Mouse (Mus musculus) CD4-positive naive resting alpha-beta T cell, adult 76 days (primary cell): ENCODE data around the gene Gls2. TPM values are rescaled to one million over a fixed set of nuclear protein-coding genes. Genes with fewer than 3 reads are reported as not detected.

Source experiments
- total RNA-seq: library from RNA; stranded (reverse); gene quantifications from one replicate; pipeline ENCODE4 v1.2.4, GENCODE M21; 2023

Gene Gls2
- total RNA-seq: 2.0 TPM

DNA sequence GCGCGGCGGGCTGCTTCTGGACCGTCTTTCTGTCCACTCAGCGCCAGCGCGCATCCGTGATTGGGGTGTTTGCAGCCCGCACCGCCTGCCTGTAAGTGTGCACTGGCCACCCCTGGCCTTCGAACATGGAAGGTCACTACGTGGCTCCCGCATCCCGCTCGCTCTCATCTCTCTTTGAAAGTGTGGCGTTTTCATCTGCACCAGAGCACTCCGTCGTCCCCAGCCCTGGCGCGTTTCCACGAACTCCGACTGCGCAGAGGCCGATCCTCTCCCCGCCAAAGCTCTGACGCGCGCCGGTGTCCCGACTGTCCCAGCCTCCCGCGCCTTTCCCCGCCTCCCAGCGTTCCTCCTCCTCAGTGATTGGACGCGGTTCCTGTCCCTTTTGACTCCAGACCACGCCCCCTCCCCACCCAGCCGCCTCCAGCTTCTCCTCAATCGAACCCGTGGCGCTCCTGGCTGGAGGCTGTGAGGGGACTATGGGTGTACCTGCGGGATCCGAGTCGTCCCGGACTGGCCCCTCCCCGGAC, at the start of gene Gls2:
Gene Gls2, plus strand, starts transcription at position 434 of the 527 bp plus-strand sequence.

DNA sequence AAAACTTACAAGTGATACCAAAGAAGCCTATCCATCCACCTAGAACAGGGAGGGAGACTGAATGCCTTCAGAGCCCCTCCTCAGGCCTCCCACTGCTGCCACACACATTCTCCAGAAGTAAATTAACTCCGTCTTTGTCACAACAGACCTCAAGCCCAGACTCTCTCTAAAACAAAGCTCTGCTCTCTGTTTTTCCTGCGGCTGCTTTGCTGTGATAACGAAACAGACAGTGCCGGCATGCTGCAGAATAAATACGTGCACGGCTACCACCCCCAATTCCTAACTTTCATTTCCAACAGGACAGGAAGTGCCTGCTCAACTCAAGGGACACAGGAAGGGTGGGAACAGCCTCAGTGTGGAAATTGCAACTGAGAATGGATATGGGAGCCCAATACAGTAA, 14.3 kb upstream of the Gls2 start, which contains the start of gene Rbms2:
Gene Rbms2, minus strand, starts transcription at position 309 of the 400 bp plus-strand sequence.

DNA sequence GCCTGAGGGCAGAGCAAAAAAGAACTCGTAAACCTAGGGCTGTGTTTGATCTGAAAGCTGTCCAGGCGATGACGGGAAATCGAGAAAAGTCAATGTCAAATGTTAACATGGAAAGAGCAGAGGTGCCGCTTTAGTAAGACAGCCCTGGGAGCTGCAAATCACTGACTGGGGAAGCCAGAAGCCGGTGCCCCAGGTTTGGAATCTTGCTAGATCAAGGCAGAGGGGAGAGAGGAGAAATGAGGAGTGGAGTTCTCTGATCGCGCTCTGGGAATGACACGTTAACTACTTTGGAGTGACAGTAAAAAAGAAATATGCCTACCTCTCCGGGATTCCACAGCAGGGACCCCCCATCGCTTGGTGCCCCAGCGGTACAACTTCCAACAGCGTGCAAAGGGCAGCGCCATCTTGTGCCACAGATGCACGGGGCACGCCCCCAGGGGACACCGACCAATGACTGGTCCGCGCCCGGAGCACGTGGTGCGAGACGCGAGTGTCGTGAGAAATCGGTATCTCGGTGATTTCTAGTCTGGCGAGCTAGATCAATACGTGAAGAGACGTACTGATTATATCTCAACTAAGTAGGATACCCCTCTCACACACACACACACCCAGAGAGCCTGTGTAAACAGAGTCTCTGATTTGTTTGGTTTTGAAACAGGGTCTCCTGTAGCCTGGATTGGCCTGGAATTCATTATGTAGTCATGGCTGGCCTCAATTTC, 17.3 kb downstream of the Gls2 start, which contains the start of gene Spryd4:
Gene Spryd4, minus strand, starts transcription at position 418 of the 719 bp plus-strand sequence.

DNA sequence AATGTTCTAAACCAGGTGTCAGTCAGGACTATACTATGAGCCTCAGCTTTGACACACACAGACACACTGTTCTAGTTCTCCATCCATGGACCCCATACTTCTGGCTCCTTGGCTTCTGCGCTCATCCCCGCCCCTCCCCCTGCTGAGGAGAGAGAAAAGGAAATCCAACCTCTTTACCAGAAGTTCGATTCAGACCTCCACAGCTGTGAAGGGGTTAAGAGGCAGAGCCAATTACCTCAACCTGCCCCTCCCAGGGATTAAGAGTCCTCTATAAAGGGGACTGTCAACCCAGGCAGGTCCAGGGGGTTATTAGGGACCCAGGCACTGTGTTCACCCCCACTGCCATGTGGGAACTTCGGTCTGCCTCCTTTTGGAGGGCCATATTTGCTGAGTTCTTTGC, 31.3 kb downstream of the Gls2 start, which contains the start of gene Mip:
Gene Mip, plus strand, starts transcription at position 301 of the 400 bp plus-strand sequence.

DNA sequence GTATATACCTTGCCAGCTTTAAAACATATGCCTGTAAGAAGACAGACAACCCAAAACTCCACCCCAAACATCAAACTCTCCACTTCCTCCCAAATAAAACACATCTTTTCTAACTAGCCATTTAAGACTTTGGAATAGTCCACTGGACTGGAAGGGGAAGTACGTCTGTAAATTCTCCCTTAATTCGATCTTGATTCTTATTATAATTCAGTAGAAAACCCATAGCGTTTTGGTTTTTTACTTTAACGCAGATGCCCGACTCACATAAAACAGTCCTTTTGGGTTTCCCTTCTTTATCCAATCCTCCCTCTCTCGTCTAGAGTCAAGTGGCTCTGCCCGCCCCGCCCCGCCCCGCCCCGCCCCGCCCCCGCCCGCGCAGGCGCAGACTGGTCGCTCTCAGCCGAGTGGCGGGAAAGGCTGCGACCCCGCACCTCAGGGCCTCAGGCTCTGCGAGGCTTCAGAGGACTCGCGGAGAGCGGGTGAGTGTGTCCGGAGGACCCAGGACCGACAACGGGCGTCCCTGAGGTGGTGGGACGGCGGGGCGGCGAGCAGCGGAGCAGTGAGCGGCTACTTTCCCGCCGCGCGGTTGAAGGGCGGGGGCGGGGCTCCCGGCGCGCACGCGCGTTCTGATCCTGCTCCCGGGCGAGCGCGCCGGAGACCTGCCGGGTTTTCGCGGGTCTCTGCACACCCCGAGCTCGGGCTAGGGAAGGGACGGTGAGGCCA, 37.6 kb downstream of the Gls2 start, which contains the start of gene Timeless:
Gene Timeless, plus strand, starts transcription at position 369 of the 723 bp plus-strand sequence.

DNA sequence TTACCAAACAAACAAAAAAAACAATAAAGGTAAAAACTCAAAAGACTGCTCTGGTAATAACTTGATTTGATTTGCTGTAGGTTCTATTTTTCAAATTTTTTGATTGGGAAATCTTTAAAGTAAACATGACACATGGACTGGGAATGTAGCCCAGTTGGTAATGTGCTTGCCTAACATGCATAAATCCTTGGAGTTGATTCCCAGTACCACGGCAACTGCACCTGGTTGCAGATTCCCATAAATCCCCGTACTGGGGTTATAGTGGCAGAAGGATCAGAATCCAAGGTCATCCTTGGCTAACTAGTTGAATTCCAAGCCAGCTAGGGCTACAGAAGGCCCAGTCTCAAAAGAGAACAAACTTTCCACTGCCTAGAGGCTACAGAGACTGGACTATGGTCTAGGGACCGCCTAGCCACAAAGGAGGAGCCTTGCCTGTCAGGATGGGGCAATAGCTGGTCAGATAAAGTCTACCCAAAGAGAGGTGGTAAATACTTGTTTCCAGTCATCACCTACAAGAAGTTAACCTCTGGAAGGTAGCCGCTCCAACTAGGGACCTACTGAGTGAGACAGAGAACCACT, 59.5 kb downstream of the Gls2 start, which contains the start of gene Apon:
Gene Apon, plus strand, starts transcription at position 420 of the 579 bp plus-strand sequence.

Other genes starting within 250 kb of the Gls2 start
- gene Hsd17b6, start 186.8 kb upstream of the Gls2 start, total RNA-seq: not detected
- gene Prim1, start 179.3 kb upstream of the Gls2 start, total RNA-seq: 13.0 TPM
- gene Naca, start 158.9 kb upstream of the Gls2 start, total RNA-seq: 750 TPM
- 132 TPM for gene Ptges3, start 135.5 kb upstream of the Gls2 start, total RNA-seq
- 633 TPM for gene Atp5b, start 111.2 kb upstream of the Gls2 start, total RNA-seq
- 108 TPM for gene Baz2a, start 102.9 kb upstream of the Gls2 start, total RNA-seq
- gene Rbms2, start 14.2 kb upstream of the Gls2 start, total RNA-seq: 36.0 TPM
- 19.9 TPM for gene Spryd4, start 17.4 kb downstream of the Gls2 start, total RNA-seq
- not detected for gene Mip, start 31.4 kb downstream of the Gls2 start, total RNA-seq
- 25.4 TPM for gene Timeless, start 37.6 kb downstream of the Gls2 start, total RNA-seq
- 0.56 TPM for gene Apon, start 59.6 kb downstream of the Gls2 start, total RNA-seq
- gene Apof, start 74.2 kb downstream of the Gls2 start, total RNA-seq: not detected
- 60.8 TPM for gene Stat2, start 76.1 kb downstream of the Gls2 start, total RNA-seq
- not detected for gene Il23a, start 104.3 kb downstream of the Gls2 start, total RNA-seq
- 43.5 TPM for gene Pan2, start 108.9 kb downstream of the Gls2 start, total RNA-seq
- 26.1 TPM for gene Cnpy2, start 128.0 kb downstream of the Gls2 start, total RNA-seq
- 81.9 TPM for gene Cs, start 143.3 kb downstream of the Gls2 start, total RNA-seq
- gene Coq10a, start 174.5 kb downstream of the Gls2 start, total RNA-seq: 27.4 TPM
- 49.6 TPM for gene Ankrd52, start 182.7 kb downstream of the Gls2 start, total RNA-seq
- gene Slc39a5, start 206.8 kb downstream of the Gls2 start, total RNA-seq: not detected
- 42.4 TPM for gene Nabp2, start 217.0 kb downstream of the Gls2 start, total RNA-seq
- gene Rnf41, start 217.2 kb downstream of the Gls2 start, total RNA-seq: 26.1 TPM